Mouse (Mus musculus): ENCODE results near the gene Tsks. TPM values are rescaled to one million over a fixed set of nuclear protein-coding genes. Genes with fewer than 3 reads are reported as not detected.

The Tsks gene
- total RNA-seq, 4 experiments from 2014 or later = not detected

- DNase-seq (ENCODE audit: low spot score in 2 of 2) = peak; percentile 45 to 66
These were observed 31.5 kb downstream of the Tsks start, which contains the start of gene Cpt1c for GRCm38 (mm10) chr7:44974383-44975116. Cpt1c (minus strand) TSS chr7:44974851.

DNA sequence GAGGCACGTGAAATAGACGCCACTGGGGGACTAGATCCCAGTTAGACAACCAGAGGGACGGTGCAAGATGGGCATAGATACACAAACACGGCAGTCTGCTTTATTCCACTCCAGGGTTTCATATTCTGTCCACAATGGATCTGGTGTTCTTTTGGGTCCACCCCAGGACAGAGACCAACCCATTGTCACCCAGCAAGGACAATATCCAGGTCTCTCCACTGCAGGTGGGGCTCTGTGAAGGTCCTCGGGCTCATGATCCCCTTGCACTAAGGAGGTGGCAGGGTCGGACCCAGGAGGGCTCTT is 32.1 kb downstream of the Tsks start:
- DNase-seq (ENCODE audit: low spot score in 2 of 2) = no peak

DNA sequence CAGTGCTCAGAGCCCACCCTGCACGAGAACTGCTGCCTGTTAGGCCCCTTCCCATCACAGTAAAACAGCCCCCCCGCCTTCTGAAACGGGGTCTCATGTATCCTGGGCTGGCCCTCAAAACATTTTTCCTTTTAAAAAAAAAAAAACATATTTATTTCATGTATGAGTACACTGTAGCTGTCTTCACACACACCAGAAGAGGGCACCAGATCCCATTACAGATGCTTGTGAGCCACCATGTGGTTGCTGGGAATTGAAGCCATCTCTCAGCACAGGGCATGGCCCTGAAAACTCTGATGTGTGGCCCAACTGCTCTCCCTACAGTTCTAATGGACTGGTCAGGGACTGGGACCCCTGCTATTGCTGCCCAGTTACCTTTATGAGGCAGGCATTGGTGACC is 35.3 kb downstream of the Tsks start:
- DNase-seq (ENCODE audit: low spot score in 2 of 2) = no peak

DNA sequence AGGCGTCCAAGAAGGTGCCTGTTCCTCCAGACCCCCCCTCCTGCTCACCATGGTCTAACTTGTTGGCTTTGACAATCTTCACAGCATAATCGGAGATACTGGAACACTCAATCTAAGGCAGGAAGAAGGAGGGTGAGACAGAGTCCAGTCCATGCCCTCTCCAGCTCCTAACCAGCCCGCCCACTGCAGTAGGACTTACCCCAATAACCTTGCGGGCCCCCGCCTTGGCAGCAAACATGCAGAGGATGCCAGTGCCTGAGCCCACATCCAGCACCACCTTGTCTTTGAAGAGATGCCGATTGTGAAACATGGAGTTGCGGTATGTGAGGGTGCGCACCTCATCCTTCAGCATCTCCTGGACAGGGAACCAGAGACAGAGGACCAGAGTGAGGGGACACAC is 38.5 kb downstream of the Tsks start:
- DNase-seq (ENCODE audit: low spot score in 2 of 2) = no peak

DNA sequence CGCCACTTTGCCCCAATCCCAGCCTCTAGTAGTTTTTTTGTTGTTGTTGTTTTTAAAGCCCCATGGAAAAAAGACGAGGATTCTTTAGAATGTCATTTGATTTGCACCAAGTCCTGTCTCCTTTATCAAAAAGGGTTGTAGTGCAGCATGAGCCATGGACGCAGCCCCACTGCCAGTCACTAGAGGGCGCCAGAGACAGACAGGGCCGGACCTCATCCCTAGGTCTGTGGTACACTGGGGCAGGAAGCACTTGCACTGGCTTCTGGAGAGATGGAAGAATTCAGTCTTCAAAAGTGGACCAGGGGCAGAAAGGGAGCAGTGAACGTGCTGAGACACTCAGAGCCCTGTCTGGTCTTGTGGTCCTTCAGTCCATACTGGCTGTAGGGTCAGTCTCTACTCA is 40.1 kb downstream of the Tsks start:
- peak; percentile 81 to 82 for DNase-seq (ENCODE audit: low spot score in 2 of 2)

- DNase-seq (ENCODE audit: low spot score in 2 of 2) = peak in 1 of 2 experiments; percentile 70
These were observed 41.2 kb downstream of the Tsks start for GRCm38 (mm10) chr7:44983944-44984832.

DNA sequence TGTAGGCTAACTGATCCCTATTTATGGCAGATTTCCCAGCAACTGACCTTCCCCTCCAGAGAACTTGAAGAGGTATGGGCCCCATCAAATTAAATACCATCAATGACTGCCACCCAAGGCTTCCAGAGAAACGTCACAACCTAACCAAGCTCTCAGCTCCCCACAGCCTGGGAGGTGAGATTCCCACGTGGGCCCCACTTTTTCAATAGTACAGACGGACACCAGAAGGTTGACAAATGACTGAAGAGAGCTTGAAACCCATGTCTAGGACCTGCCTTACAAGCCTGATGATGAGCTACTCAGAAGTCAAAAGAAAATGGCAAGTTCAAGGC is 41.8 kb downstream of the Tsks start:
- DNase-seq (ENCODE audit: low spot score in 2 of 2) = no peak

- DNase-seq (ENCODE audit: low spot score in 2 of 2) = peak; percentile 56 to 73
These were observed 42.7 kb downstream of the Tsks start for GRCm38 (mm10) chr7:44985595-44986191.

- DNase-seq (ENCODE audit: low spot score in 2 of 2) = peak; percentile 98 to 99
These were observed 43.3 kb downstream of the Tsks start, which contains the start of gene Prmt1 for GRCm38 (mm10) chr7:44986192-44986878. Prmt1 (minus strand) TSS chr7:44986568.

- no peak for DNase-seq (ENCODE audit: low spot score in 2 of 2)
These were observed 44.1 kb downstream of the Tsks start for GRCm38 (mm10) chr7:44986879-44987718.

- DNase-seq (ENCODE audit: low spot score in 2 of 2) = no peak
These were observed 53.7 kb downstream of the Tsks start for GRCm38 (mm10) chr7:44996672-44997071.

GRCm38 (mm10) chr7:44997231-44997939 is 54.4 kb downstream of the Tsks start, which contains the start of gene Irf3:
Irf3 (plus strand) TSS chr7:44997648.
- DNase-seq (ENCODE audit: low spot score in 2 of 2) = peak; percentile 93 to 94

GRCm38 (mm10) chr7:44997940-44998428 is 55.0 kb downstream of the Tsks start:
- DNase-seq (ENCODE audit: low spot score in 2 of 2) = no peak

- DNase-seq (ENCODE audit: low spot score in 2 of 2) = peak in 1 of 2 experiments; percentile 51
These were observed 55.5 kb downstream of the Tsks start, which contains the start of gene Bcl2l12 for GRCm38 (mm10) chr7:44998501-44998955. Bcl2l12 (minus strand) TSS chr7:44998712.

GRCm38 (mm10) chr7:44999753-45000152 is 56.7 kb downstream of the Tsks start:
- DNase-seq (ENCODE audit: low spot score in 2 of 2) = no peak

DNA sequence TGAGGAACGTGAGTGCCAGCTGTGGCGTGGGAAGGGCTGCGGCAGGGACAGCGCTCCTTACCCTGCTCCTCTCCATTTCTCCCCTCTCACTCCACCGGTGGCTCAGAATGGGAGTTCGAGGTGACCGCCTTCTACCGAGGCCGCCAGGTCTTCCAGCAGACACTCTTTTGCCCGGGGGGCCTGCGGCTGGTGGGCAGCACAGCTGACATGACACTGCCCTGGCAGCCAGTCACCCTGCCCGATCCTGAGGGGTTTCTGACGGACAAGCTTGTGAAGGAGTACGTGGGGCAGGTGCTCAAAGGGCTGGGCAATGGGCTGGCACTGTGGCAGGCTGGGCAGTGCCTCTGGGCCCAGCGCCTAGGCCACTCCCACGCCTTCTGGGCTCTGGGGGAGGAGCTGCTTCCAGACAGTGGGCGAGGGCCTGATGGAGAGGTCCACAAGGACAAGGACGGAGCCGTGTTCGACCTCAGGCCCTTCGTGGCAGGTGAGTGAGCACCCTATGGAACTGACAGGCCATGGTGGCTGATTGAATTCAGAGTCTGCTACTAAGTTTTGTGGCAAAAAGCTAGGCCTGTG is 57.6 kb downstream of the Tsks start:
- no peak for DNase-seq (ENCODE audit: low spot score in 2 of 2)

GRCm38 (mm10) chr7:45002440-45002839 is 59.4 kb downstream of the Tsks start:
- no peak for DNase-seq (ENCODE audit: low spot score in 2 of 2)

DNA sequence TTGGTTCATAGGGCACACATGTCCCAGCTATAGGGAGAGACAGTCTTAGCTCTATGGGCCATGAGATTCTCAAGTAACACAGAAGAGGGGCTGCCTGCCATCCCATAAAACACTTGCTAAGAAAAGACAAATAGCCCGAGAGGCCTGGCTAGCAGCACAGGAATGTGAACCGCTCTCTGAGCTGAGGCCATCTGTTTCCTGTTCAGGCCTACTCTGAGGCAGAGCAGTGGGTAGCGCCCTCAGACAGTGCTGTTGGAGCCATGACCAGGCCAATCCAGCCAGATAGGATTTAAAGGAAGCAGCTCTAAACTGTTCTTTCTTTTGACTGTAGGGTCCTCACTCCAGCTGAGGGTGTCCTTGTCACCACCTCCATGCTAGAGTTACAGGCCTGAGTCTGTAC is 61.5 kb downstream of the Tsks start:
- no peak for DNase-seq (ENCODE audit: low spot score in 2 of 2)

- DNase-seq (ENCODE audit: low spot score in 2 of 2) = no peak
These were observed 62.5 kb downstream of the Tsks start for GRCm38 (mm10) chr7:45005321-45005992.

Measured in gastrocnemius, adult 8-10 months (tissue).